ENCODE assay signal across 13 mouse cellular contexts in the genomic region with DNA sequence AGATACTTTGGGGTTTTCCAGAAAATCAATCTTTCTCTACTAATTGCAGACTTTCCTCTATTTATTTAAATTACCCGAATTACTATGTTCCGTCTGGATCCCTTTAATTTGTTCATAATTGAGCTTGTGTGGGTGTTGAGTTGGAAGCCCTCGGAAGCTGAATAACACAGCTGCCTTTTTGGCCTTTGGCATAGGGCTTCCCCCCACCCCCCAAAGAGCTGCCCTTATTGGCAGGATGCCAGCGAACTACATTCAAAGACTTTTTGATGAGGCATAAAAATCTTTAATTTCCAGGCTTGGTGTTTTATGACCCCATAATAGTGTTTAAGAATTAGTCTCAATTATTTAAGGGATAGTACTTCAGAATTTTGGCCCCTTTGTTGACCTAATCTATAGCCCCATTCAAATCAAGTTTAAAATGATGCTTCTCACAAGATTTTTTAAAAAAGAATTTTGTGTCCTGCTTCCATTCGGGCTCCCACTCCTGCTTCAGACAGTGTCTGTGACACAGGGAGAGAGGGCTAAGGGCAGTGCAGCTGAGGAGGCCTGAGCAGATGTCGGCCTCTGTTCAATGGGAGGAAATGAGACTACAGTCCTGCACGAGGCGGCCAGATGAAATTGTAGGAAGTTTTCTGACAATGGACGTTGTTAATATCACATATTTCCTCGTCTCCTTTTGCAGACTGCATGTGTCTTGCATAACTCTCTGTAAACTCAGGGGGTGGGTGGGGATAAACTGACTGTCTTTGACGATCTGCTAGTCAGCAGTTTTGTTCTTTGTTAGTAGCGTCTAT.
DNase-seq lines count a peak whose midpoint lies in the region; ATAC-seq and TF ChIP-seq lines count a peak whose summit lies in the region.
"Had no signal": no experiment of that assay in that cellular context is flagged by ENCODE, and none has a peak within 500 bp of the region (broad histone marks: within the 10 kb centered on the region; RNA-seq: fewer than 3 reads in every experiment).

No protein-coding gene starts in this region.

- TF ChIP-seq CTCF in gastrocnemius, adult 2 months (IDR thresholded peaks at IDR 0.05) = no peak
- TF ChIP-seq CTCF in lung, embryonic 14.5 days (IDR thresholded peaks at IDR 0.05; ENCODE audit: low read depth) = no peak

- intact Hi-C loops in gastrocnemius, adult 2 months (cut with DNase I) = no loop called here

- ATAC-seq in lung, embryonic 14.5 days (ENCODE audit: insufficient read depth) = peak; percentile 89
- ATAC-seq: inflammation-experienced regulatory T-cells, adult 6 months had no signal

- H3K27ac ChIP-seq in gastrocnemius, adult 2 months = no peak overlapping the region
- peak overlapping the region; percentile 75 for H3K27ac ChIP-seq in lung, embryonic 14.5 days (ENCODE audit: low read depth)
- H3K27ac ChIP-seq: embryonic facial prominence, embryonic 12.5 days; liver, embryonic 13.5 days; neural tube, embryonic 12.5 days had no signal

- no peaks in the 10 kb centered on the region for H3K27me3 ChIP-seq in lung, embryonic 14.5 days (ENCODE audit: insufficient read depth, low read length)
- H3K27me3 ChIP-seq: CH12.LX; embryonic facial prominence, embryonic 12.5 days; liver, embryonic 13.5 days; neural tube, embryonic 12.5 days had no signal

- H3K36me3 ChIP-seq in lung, embryonic 14.5 days (ENCODE audit: insufficient read depth) = no peaks in the 10 kb centered on the region
- H3K36me3 ChIP-seq: embryonic facial prominence, embryonic 12.5 days; liver, embryonic 13.5 days; neural tube, embryonic 12.5 days had no signal

- peak; percentile 17 for DNase-seq in gastrocnemius, adult 2 months
- no peak for DNase-seq in gastrocnemius, adult 18-20 months (ENCODE audit: low spot score)
- DNase-seq in lung, embryonic 14.5 days = peak; percentile 76
- no peak for DNase-seq in lung, postnatal 25 days (ENCODE audit: low spot score)
- peak; percentile 8 to 34 for DNase-seq in heart, adult 9 months (ENCODE audit: low spot score in 2 of 2)
- DNase-seq in lung, postnatal 36 days = peak; percentile 21
- no peak for DNase-seq in spleen, postnatal 36 days (ENCODE audit: low spot score in 2 of 2)
- no peak for DNase-seq in right cerebral cortex, adult 18-20 months
- DNase-seq: liver, embryonic 13.5 days had no signal

- WGBS in lung, embryonic 14.5 days = 28% methylated on average over 12 of the region's 12 CpGs

- no peaks in the 10 kb centered on the region for H3K9me3 ChIP-seq in lung, embryonic 14.5 days (ENCODE audit: low read depth, low read length)
- H3K9me3 ChIP-seq: embryonic facial prominence, embryonic 12.5 days; liver, embryonic 13.5 days; neural tube, embryonic 12.5 days had no signal

- H3K9ac ChIP-seq in lung, embryonic 14.5 days = no peak overlapping the region
- H3K9ac ChIP-seq: embryonic facial prominence, embryonic 12.5 days; liver, embryonic 13.5 days; neural tube, embryonic 12.5 days had no signal

- H3K4me1 ChIP-seq in lung, embryonic 14.5 days (ENCODE audit: insufficient read depth) = no peaks in the 10 kb centered on the region
- H3K4me1 ChIP-seq: liver, embryonic 13.5 days had no signal

- H3K4me2 ChIP-seq in lung, embryonic 14.5 days = peak overlapping the region; percentile 15; the same call in 1 of the 2 replicates
- H3K4me2 ChIP-seq: embryonic facial prominence, embryonic 12.5 days; liver, embryonic 13.5 days; neural tube, embryonic 12.5 days had no signal

- H3K4me3 ChIP-seq in gastrocnemius, adult 2 months = no peak overlapping the region
- H3K4me3 ChIP-seq in lung, embryonic 14.5 days (ENCODE audit: low read depth, low read length) = no peak overlapping the region
- H3K4me3 ChIP-seq: embryonic facial prominence, embryonic 12.5 days; liver, embryonic 13.5 days; neural tube, embryonic 12.5 days had no signal

Comparison
In these comparisons a context has a peak if more than half of its experiments do, and no peak if none do; other contexts are left out.
1. DNase-seq: peak in gastrocnemius, adult 2 months (single experiment), lung, embryonic 14.5 days (single experiment), heart, adult 9 months (2 of 2) and lung, postnatal 36 days (single experiment); none in gastrocnemius, adult 18-20 months (single experiment), lung, postnatal 25 days (single experiment), spleen, postnatal 36 days (0 of 2) and right cerebral cortex, adult 18-20 months (single experiment).